Mouse (Mus musculus) kidney, adult 11 months (tissue): ENCODE measurements at regions not wholly inside any gene's neighbourhood (a gene's known extent, or its start where the extent isn't known, plus 50 kb on each side); places are given as distances from the start of the nearest gene placed in this dataset.

Source experiments
- DNase-seq: peaks from one replicate; pipeline ENCODE4 v3.0.0; 2022

DNA sequence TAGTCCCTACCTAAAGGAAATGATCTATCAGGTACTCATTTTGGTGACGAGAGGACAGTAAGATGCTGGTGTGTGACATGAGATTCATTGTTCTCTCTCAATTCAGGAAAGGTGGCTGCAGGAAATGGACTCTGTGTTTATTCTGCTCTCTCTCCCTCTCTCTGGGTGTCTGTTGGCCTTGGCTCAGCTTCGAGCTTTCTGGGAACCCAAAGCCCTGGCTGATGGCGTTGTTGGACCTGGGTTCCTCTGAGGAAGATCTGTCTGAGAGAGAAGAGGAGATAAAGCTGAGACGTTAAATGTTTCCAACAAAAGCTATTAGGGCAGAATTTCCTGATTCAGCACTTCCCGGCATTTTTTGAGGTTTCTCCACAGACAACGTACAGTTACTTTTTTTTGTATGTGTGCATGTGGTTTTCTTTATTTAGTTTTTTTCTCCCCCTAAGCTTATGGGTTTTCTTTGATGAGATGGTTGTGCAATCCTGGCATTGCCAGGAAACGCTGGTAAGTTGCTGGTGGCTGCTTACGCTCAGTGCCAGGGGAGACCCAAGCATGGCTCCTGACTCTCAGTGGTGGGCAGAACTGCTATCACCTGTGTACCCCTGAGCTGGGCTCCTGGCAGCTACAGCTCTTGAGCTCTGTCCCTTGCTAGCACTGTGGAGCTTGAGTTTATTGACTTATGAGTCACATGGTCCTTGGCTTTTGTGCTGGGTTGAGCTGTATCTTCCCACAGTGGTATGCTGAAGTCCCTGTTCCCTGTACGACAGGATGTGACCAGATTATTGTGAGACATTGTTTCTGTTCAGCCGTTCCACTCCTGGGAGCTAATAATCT is 249.8 kb downstream of the Gm10260 start:
- DNase-seq, result no peak

DNA sequence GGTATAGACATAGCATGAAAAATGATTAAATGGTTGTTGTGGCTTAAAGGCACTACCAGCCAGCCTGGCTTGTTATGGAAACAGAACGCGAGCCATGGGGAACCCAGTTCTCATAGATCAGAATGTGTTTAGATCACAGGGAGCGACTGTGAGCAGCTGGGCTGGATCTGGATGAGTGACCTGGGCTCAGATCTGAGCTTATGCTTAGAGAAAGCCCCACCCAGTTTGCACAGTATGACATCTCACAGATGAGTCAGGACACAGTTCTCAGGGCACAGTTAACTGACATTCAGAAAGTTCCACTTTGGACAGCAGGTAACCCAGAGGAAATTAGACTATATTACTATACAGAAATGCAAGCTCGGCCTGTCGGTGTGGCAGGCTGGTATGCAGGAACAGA is 255.5 kb downstream of the Gm10260 start:
- DNase-seq, result no peak

DNA sequence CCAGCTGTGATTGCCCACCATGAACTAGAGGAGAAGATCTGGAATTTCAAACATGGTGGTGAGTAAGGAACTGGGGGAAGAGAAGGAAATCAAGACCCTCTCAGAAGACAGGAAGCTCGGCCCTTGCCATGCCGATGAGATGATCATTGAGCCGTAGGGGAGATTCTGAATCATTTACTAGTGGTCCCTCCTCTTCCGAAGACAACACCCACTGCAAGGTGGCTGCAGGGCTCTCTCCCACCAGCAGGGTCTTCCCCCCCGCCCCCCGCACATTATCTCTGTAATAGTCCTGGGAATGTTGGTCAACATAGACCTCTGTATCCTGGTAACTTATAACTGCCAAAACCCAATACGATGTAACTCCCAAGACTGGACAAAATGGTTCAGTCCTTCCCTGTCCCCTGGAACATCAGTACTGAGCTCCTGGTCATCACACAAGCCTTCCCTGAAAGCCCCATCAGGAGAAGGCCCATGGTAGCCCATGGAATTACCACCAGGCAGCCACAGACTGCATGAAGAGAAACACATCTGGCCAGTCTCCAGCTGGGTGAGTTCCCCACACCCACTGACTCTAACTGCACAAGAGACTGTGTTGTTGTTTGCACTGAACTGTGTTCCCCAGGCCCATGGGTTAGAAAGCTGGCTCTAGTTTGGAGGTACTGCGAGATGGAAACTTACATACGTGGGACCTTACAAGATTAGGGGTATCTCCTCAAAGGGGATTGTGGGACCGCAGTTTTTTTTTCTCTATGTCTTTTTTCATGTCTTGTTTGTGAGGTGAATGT is 256.3 kb downstream of the Gm10260 start:
- no peak for DNase-seq

DNA sequence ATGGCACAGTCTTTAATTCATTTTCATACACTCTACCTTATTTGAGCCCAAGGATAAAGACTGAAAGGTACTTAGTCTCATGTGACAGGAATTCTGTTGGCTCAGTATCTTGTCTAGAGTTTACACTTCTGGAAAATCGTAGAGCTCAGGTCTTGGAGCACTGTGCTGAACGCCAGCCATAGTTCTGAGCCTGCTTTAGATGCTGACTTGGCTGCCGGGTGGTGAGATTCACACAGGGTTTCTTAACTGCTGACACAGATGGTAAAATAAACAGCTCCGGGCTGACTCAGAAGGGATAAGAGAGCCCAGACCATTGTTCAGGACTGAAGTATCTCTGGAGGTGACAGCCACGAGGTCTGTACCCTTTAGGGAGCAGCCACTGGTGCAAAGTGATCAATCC is 257.0 kb downstream of the Gm10260 start:
- DNase-seq, result no peak

DNA sequence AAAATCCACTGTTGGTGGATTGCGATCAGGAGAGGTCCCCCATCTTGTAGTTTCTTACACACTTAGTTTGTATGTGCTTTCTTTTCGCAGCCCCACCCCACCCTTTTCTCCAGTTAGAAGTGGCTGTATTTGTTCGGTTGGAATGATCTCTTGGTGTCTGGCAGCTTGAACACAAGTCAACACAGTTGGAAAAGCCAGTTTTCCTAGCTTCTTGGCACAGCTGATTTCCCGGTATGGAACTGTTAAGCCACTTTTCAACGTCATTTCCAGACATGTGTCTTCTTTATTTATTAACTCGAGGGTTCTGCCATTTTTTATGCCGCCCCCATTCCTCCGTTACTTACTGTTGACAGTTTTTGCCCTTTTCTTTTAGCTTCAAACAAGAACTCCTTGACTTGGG is 259.2 kb downstream of the Enc1 start:
- no peak for DNase-seq

GRCm38 (mm10) chr13:97498981-97499380 is 258.1 kb downstream of the Enc1 start:
- DNase-seq, result no peak

GRCm38 (mm10) chr13:97497928-97498327 is 257.0 kb downstream of the Enc1 start:
- no peak for DNase-seq

DNA sequence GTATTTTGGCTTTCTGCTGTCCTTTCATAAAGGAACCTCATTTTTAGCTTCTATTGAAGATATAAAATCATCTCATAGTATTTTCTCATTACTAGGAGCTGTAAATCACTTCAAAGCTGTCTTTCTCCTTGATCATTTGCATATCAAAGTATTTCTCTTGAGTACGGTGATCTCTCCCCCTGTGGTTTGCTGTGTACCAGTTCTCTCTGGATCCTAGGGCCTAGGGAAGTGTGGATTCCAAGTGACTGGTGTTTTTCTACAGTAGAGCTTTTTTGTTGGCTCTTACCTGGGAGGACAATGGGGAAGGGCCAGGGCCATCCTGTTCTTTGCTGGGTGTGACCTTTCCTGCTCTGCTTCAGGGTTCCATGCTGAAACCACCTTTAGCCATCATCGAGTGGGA is 253.9 kb downstream of the Enc1 start:
- DNase-seq, result no peak

DNA sequence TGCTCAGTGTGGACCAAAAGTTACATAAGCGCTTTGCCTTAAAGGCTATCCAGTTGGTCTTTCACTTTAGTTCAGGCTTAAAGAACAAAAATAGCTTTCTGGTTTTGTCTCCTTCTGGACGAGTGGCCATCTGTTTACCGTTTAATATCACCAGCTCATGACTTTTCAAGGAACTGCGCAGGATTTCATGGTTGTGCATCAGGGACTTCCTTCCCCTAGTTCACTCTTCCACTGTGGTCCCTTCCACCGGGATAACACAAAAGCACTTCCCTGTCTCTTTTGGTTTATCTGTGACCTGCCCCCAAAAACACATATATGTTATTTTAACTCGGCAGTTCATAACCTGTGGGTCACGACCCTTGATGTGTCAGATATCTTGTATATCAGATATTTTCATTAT is 252.9 kb downstream of the Enc1 start:
- DNase-seq, result no peak

DNA sequence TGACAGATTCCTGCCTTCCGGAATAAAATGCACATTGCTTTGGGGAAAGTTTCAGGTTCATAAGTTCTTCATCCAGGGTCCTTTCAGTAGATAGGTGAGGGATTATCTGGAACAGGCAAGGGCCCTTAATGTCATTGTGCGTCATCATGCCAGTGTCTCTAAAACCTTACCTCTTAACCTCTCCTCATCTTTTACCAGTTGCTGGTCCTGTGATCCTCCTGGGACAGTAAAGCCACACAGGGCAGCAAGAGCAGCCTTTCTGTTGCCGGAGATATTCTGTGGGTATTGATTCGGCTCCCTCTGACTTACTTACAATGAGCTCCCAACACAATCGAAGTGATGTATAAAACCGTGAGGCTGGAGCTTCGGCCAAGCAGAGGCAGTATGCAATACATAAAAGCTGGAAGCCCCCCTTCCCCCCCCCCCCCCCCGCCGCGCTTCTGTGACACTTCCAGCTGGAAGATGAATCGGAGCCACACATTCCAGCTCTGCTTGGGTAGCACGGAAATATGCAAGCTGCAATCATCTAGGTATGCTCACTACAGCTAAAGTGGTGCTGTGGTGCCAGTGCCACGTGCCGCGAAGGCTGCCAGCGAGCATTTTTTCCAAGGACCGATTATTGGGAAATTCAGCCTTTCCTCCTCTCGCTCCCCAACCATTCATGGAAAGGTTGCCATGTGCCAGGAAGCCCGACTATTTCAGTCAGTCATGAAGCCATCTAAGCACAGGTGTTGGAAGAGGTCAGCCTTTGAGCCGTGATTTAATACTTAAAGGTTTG is 252.2 kb downstream of the Enc1 start:
- DNase-seq, result no peak

DNA sequence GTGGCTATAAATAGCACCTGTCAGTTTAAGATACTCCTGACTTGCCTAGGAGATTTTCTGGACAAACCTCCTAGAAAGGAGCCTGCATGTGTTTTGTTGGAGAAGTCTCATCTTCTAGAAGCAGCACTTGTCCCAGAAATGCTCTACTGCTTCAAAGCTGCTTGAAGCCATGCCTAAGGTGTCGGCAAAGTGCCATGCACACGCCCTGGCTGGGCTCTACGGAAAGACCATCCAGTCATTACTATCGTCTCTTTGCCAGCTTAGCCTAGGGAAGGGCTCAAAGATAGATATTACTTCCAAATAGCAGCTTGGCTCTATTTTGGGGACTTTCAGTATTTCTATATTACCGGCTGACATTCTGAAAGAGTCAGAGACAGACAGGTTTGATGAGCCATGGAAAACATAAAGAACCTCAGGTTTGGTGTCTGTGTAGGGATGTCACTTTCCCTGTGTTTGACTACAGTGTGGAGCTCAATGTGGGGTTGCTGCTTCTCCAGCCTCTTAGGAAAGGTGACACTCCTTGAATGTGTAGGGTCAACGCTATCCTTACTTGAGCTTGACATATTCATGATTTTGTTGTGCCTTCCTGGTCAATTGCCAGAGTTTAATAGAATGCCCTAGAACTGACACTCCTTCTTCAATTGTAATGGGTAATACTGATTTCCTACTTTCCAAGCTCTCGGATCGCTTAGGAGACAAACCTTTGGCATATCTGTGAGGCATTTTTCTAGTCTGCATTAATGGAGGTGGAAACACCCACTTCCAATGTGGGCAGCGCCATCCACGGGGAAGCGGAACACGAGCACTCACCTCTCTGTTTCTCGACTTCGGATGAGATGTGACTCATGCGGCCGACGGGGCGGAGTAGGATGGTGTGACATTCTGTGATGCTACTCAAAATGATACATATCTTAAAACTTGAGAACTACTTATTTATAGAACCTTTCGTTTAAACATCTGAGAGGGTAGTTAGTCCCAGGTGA is 251.3 kb downstream of the Enc1 start:
- no peak for DNase-seq

GRCm38 (mm10) chr13:97490131-97490530 is 249.2 kb downstream of the Enc1 start:
- no peak for DNase-seq

- DNase-seq, result no peak
Observed at GRCm38 (mm10) chr13:97489721-97490120, 248.8 kb downstream of the Enc1 start.

DNA sequence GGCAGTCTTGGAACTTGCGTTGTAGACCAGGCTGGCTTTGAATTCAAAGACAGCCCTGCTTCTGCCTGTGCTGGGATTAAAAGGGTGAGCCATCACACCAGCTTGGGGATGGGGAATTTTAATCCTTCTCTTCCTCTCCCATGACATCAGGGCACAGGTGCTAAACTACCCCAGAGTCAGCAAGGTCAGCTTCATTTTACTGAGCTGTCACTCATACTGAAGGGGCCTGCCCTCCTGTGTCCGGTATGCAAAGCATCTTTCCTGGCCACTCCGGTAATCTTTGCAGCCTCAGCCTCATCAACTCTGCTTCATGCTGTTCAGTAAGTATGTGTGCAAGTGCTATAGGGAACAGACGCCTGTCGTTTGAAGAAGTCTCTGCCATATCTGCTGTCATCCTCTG is 248.1 kb downstream of the Enc1 start:
- no peak for DNase-seq

DNA sequence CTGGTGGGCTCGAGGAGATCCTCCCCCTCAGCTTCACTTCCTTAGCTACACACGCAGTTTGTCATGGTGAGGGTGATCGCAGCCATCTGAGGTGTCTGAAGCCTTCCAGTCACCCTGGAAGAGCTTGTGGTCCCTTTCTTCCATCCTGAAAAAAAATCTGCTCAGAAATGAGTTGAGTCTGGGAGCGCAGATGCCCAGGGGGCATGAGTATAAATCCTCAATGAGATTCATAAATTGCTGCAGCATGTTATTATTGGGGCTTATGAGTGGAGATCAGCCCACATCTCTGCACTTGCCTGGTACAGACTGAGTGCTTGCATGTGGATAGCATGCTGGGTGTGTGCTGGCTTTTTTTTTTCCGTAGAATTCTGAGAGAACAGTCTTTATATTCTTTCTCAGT is 247.6 kb downstream of the Enc1 start:
- DNase-seq, result no peak

- no peak for DNase-seq
Observed at GRCm38 (mm10) chr13:97487746-97488473, 247.0 kb downstream of the Enc1 start.

DNA sequence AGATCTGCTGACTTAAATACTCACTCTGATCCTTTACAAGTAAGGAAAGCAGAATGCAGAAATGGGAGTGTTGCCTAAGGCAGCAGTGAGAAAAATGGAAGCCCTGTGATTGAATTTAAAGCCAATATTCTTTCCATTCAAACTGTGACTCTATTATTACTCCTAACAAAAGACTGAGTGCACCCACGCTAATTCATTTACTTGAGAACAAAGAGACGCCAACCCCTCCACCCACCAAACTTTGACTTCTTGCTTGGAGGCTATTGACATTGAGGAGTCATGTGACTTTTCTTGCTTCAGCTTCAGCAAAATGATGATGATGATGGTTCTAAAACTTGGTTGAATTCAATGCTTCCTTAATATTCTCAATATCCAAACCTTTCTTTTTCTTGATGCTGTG is 245.6 kb downstream of the Enc1 start:
- DNase-seq, result no peak

GRCm38 (mm10) chr13:97485886-97486285 is 245.0 kb downstream of the Enc1 start:
- no peak for DNase-seq

GRCm38 (mm10) chr13:97484808-97485545 is 244.1 kb downstream of the Enc1 start:
- no peak for DNase-seq

DNA sequence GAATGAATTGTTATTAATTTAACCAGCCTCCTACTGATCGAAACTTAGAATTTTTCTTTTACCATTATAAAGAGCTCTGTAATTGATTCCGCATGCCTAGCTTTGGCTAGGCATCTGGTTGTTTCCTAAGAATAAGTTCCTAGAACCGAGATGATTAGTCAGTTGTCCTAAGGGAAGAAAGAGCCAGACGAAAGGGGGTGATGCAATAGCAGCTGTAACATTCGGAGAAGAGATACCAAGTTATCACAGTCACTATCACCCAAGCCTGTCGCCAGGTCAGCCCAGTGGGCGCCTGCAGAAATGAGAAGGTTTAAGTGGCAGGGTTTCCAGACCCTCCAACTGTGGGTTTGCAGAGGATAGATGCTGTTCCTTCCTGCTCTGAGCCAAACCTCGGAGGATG is 242.8 kb downstream of the Enc1 start:
- DNase-seq, result no peak

- DNase-seq, result no peak
Observed at GRCm38 (mm10) chr13:97482439-97482946, 241.6 kb downstream of the Enc1 start.
